Mouse (Mus musculus) limb, embryonic 11.5 days (tissue): ENCODE measurements around the gene Plcb3. TPM values are rescaled to one million over a fixed set of nuclear protein-coding genes. Genes with fewer than 3 reads are reported as not detected.

Experiments
- ATAC-seq: fragments of 200-750 bp; cut with Nextera tagmentation; 2 replicates; pipeline ENCODE4 v1.8.0; 2017; ENCODE audit warnings: low read depth; ENCODE audit not compliant: insufficient number of reproducible peaks, low FRiP score, low TSS enrichment
- DNase-seq: peaks from one replicate; pipeline ENCODE4 v3.0.0-alpha.2; 2015; ENCODE audit warnings: low spot score
- H3K27ac ChIP-seq: fragments of 300-500 bp; sonication (generic); replicated peaks from 2 replicates; pipeline ENCODE4 v1.5.1; 2014; ENCODE audit warnings: low read depth, mild to moderate bottlenecking, low read length
- H3K27me3 ChIP-seq: fragments of 300-500 bp; sonication (generic); 2 replicates; pipeline ENCODE4 v1.6.1; 2014; ENCODE audit warnings: mild to moderate bottlenecking, low read length, mixed read lengths; ENCODE audit not compliant: control insufficient read depth, insufficient read depth
- H3K36me3 ChIP-seq: fragments of 300-500 bp; sonication (generic); 2 replicates; pipeline ENCODE4 v1.6.1; 2014; ENCODE audit warnings: mild to moderate bottlenecking, low read length, moderate library complexity, mixed read lengths; ENCODE audit not compliant: control insufficient read depth, insufficient read depth
- H3K4me1 ChIP-seq: fragments of 300-500 bp; sonication (generic); 2 replicates; pipeline ENCODE4 v1.6.1; 2014; ENCODE audit warnings: low read length, mixed read lengths; ENCODE audit not compliant: control insufficient read depth, insufficient read depth
- H3K4me2 ChIP-seq: fragments of 300-500 bp; sonication (generic); 2 replicates; pipeline ENCODE4 v1.6.1; 2014; ENCODE audit warnings: low read depth, mild to moderate bottlenecking, moderate library complexity; ENCODE audit not compliant: severe bottlenecking
- H3K4me3 ChIP-seq: fragments of 300-500 bp; sonication (generic); 2 replicates; pipeline ENCODE4 v1.5.1; 2014; ENCODE audit warnings: low read depth, low read length
- H3K9ac ChIP-seq: fragments of 300-500 bp; sonication (generic); 2 replicates; pipeline ENCODE4 v1.6.1; 2014; ENCODE audit warnings: mild to moderate bottlenecking, low read length
- H3K9me3 ChIP-seq: fragments of 300-500 bp; sonication (generic); 2 replicates; pipeline ENCODE4 v1.6.1; 2016; ENCODE audit warnings: low read length; ENCODE audit not compliant: control insufficient read depth
- WGBS: fragments of 180-500 bp; shearing (Covaris S2); extraction: QIAGEN DNeasy Blood & Tissue Kit; methylation state at CpG from one replicate; pipeline ENCODE4 v1.1.7; 2014; 5-methylcytosine and 5-hydroxymethylcytosine counted together
- polyA plus RNA-seq: library from polyadenylated mRNA; unstranded; fragments of >200 nt; fragmentation: Nextera tagmentation; extraction: Ambion mirVana; gene quantifications from 2 replicates; pipeline ENCODE4 v1.2.1, GENCODE M21; 2014

Gene Plcb3
- 24.4 and 27.7 TPM in 2 replicates for polyA plus RNA-seq

DNA sequence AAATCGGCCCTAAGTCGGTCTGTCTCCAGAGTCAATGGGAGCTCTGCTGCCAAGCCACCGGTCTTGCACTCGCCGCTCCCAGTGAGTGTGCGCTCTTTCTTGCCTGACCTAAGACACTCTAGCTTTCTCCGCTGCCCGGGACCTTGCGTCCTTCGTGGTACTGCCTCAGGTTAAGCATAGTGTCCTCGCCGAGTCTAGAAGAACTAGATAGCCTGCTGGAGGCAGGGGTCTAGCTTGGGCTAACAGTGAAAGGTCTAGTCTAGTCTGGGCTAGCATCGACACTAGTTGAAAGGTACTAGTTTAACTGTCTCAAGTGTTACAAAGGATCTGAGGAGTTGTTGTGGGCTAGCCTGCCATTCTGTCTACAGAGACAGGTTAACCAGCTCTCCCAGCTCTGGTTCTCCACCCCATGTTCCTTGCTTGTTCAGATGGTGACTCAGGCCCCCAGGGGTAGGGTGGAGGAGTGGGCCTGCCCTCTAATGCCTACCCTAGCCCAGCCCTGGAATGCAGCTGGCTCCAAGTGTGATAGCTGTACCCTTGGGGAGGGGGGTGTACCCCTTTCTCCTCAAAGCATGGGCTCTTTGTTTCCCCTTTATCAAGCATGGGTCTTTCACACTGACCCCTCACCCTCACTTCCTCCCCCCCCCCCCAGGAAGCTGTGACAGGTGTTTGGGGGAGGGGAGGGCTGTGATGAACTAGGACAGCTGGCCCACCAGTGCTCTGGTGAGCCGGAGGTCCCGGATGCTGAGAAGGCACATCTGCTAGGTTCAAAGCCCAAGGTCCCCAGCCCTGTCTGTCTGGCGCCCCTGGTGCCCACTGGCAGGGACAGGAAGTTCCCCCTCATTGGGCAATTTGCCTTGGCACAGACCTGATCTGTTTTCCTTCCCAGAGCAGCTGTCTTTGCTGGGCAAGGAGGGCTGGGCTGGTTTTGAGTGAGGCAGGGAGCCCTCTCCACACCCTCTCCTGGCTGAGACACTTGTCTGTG is at the start of gene Plcb3:
Plcb3 (minus strand) TSS at position 934 of the 985 bp plus-strand sequence.
- peak within 1 kb of the TSS; percentile 56 for H3K27ac ChIP-seq
- peak; percentile 72 for DNase-seq
- no peaks in the 10 kb centered on the region for H3K27me3 ChIP-seq
- H3K36me3 ChIP-seq: peaks cover 11% of the 10 kb centered on the region; the same call in 1 of the 2 replicates
- WGBS: under 1% methylated on average over 16 of the region's 16 CpGs
- H3K4me2 ChIP-seq: peak within 1 kb of the TSS; percentile 94
- H3K4me3 ChIP-seq: peak within 1 kb of the TSS; percentile 54
- peaks cover 26% of the 10 kb centered on the region for H3K4me1 ChIP-seq
- ATAC-seq: no peak
- no peaks in the 10 kb centered on the region for H3K9me3 ChIP-seq
- H3K9ac ChIP-seq: peak within 1 kb of the TSS; percentile 68

DNA sequence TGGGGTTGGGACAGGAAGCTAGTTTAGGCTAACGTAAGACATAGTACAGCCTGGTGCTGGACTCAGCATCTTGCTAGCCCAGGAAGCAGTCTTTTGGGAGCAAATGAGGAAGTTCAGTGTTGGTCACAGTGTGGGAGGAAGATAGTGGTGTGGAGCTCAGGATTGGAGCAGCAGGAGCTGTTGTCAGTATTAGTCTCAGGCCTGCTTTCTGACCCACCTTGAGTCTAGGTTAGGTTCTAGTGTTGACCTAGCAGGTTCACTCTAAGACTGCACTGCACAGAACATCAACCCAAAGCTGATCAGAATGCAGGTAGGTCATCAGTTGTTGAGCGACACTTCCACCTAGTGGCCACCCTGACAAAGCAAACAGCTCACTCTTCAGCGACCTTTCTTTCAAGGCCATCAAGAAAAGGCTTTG is 44.0 kb upstream of the Plcb3 start:
- H3K4me3 ChIP-seq: no peak overlapping the region; the same call in 1 of the 2 replicates
- 63% methylated on average over 3 of the region's 3 CpGs for WGBS
- peaks cover 32% of the 10 kb centered on the region for H3K36me3 ChIP-seq
- DNase-seq: peak; percentile 63
- no peaks in the 10 kb centered on the region for H3K4me1 ChIP-seq
- no peak overlapping the region for H3K9ac ChIP-seq
- H3K27me3 ChIP-seq: no peaks in the 10 kb centered on the region
- no peak overlapping the region for H3K27ac ChIP-seq
- H3K9me3 ChIP-seq: no peaks in the 10 kb centered on the region
- no peak overlapping the region for H3K4me2 ChIP-seq
- ATAC-seq: no peak

GRCm38 (mm10) chr19:7019191-7019590 is 42.9 kb upstream of the Plcb3 start, which contains the start of gene Fermt3:
TSS of gene Fermt3 (minus strand) at chr19:7019469.
- Histone ChIP-seq H3K9me3 (no peaks in the 10 kb centered on the region), H3K27ac (no peak within 1 kb of the TSS), H3K36me3 (peaks cover 30% of the 10 kb centered on the region), H3K4me1 (no peaks in the 10 kb centered on the region), H3K4me2 (no peak within 1 kb of the TSS), H3K4me3 (no peak within 1 kb of the TSS; the same call in 1 of the 2 replicates), H3K9ac (no peak within 1 kb of the TSS), H3K27me3 (no peaks in the 10 kb centered on the region)
- ATAC-seq: no peak
- 79% methylated on average over 5 of the region's 5 CpGs for WGBS
- DNase-seq: no peak

DNA sequence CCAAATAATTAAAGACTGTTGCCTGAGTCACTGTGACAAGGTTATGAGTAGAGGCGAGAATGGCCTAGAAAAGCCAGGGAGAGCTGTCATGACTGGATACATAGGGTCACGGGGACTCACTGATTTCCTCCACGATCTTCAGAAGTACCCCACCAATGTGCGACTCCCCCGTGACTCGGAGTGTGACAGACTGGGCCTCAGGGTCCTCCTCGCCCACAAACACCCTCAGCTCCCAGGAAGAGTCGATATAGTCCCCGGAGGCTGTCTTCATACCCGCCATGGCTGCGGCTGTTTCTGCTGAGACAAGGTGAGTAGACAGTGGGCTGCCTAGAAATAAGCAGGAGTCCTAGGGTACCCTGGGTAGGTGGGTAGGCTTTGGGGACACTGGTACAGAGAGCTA is 42.3 kb upstream of the Plcb3 start:
- H3K9ac ChIP-seq: no peak overlapping the region
- H3K4me1 ChIP-seq: no peaks in the 10 kb centered on the region
- no peak overlapping the region for H3K4me3 ChIP-seq
- H3K4me2 ChIP-seq: no peak overlapping the region
- H3K9me3 ChIP-seq: no peaks in the 10 kb centered on the region
- 89% methylated on average over 11 of the region's 11 CpGs for WGBS
- H3K27ac ChIP-seq: no peak overlapping the region
- no peaks in the 10 kb centered on the region for H3K27me3 ChIP-seq
- DNase-seq: no peak
- ATAC-seq: no peak
- peaks cover 32% of the 10 kb centered on the region for H3K36me3 ChIP-seq

- no peak overlapping the region for H3K4me2 ChIP-seq
- H3K4me3 ChIP-seq: no peak overlapping the region
- no peaks in the 10 kb centered on the region for H3K9me3 ChIP-seq
- peaks cover 28% of the 10 kb centered on the region for H3K36me3 ChIP-seq
- H3K27ac ChIP-seq: no peak overlapping the region
- H3K4me1 ChIP-seq: no peaks in the 10 kb centered on the region
- DNase-seq (no peak), ATAC-seq (no peak)
- no peak overlapping the region for H3K9ac ChIP-seq
- WGBS: 78% methylated on average over 12 of the region's 12 CpGs
- no peaks in the 10 kb centered on the region for H3K27me3 ChIP-seq
These were observed 41.5 kb upstream of the Plcb3 start for GRCm38 (mm10) chr19:7017541-7018457.

DNA sequence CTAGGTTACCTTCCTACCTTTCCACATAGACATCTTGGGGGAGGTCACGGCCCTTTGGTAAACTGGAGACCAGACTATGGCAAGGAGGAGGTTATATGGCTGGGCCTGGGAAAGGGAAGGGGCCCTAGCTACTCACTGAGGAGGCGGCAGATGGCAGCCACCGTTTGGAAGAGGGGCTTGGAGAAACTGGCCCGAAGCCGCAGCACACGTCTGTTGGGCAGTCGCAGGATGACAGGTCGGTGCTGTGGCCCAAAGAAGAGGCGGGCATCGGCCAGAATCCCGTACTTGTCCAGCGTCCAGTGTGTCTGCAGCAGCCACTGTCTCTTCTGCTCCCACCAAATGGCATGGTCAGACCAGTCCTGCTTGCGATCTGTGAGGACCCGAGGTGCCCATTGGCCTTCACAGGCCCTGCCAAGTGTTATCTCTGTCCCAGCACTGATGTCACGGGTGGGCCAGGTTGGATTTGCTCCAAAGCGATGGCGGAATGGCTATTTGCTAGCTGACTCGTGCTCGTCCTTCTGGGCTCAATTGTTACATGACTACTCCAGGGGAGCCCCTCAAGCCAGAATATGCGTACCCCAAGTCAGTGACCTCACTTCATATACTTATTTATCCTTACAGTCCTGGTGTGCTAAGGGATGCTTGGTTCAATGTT is 38.3 kb upstream of the Plcb3 start:
- Histone ChIP-seq H3K4me3 (no peak overlapping the region), H3K27me3 (no peaks in the 10 kb centered on the region), H3K36me3 (peaks cover 4% of the 10 kb centered on the region), H3K9me3 (no peaks in the 10 kb centered on the region), H3K9ac (no peak overlapping the region), H3K4me2 (no peak overlapping the region), H3K4me1 (no peaks in the 10 kb centered on the region), H3K27ac (no peak overlapping the region)
- DNase-seq: no peak
- 91% methylated on average over 20 of the region's 20 CpGs for WGBS
- no peak for ATAC-seq

DNA sequence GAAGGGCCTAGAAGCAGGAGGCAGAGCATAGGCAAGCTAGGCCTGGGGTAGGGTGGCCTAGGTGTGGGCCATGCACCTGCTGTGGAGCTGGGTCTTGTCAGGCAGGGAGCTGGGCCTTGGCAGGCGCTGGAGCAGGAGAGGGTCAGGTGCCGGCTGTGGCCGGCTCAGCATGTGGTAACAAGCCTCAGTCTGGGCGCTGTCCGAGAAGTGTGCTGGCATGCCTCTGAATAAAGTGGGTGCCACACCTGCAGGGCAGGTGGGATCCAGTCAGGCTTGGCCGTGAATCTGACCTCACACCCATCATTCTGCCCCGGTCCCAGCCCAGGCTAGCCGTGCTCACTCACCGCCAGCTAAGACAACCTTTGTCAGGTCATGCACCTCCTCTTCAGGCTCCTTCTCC is 37.7 kb upstream of the Plcb3 start:
- 84% methylated on average over 9 of the region's 9 CpGs for WGBS
- no peak overlapping the region for H3K4me3 ChIP-seq
- no peak for ATAC-seq

DNA sequence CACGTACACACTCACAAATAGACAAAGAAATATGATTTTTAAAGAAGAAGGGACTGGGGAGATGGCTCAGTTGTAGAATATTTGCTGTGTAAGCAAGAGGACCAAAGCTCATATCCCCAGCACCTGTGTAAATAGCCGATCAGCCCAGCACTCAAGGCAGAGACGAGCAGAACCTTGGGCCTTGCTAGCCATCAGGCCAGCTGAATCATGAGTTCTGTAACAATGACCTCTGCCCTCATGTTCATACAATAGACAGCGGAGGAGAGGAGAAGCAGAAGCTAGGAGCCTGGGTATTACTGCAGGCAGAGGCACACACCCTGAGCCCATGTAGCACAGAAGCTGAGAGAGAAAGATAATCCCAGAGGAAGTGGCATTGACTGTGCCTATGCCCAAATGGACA is 36.2 kb upstream of the Plcb3 start:
- no peak overlapping the region for H3K27ac ChIP-seq
- H3K27me3 ChIP-seq: no peaks in the 10 kb centered on the region
- no peak overlapping the region for H3K4me2 ChIP-seq
- H3K9me3 ChIP-seq: no peaks in the 10 kb centered on the region
- H3K4me1 ChIP-seq: no peaks in the 10 kb centered on the region
- H3K4me3 ChIP-seq: no peak overlapping the region
- DNase-seq (no peak), ATAC-seq (no peak)
- no peak overlapping the region for H3K9ac ChIP-seq
- WGBS: 83% methylated on average over 4 of the region's 4 CpGs
- H3K36me3 ChIP-seq: peaks cover 4% of the 10 kb centered on the region

More for the DNA sequence above, 37.7 kb upstream of the Plcb3 start:
- Histone ChIP-seq H3K9ac (no peak overlapping the region), H3K27me3 (no peaks in the 10 kb centered on the region), H3K4me2 (no peak overlapping the region), H3K36me3 (peaks cover 4% of the 10 kb centered on the region), H3K9me3 (no peaks in the 10 kb centered on the region), H3K27ac (no peak overlapping the region), H3K4me1 (no peaks in the 10 kb centered on the region)
- no peak for DNase-seq
